Mouse (Mus musculus): Measurements from ENCODE around the gene Mcf2l.

Gene Mcf2l

DNA sequence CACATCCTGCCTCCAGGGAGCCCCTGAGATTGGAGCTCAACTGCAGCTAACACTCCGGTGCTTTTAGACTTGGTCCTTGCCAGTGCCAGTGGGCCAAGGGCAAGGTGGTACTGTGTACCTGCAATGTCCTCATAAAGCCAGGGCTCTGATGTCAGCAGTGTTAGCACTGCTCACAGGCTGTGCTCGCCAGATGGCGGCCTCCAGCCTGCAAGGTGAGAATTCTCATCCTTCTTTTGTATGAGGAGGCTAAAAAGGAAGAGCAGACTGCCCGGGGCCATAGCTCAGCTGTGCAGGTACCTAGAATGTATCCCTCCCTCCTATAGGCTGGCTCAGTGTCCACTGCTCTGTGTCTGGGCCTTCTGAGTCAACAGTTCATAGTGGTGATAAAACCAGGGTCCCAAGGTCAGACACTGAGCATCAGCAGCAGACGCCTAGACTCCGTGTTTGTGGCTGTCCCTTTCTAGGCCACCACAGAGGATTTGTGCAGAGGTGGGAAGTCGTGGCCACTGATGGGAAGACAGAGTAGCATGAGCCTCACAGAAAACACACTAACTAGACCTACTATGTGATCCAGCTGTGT is 77.5 kb downstream of the Mcf2l start:
- no peak for DNase-seq (ENCODE audit: low spot score in 2 of 2)

DNA sequence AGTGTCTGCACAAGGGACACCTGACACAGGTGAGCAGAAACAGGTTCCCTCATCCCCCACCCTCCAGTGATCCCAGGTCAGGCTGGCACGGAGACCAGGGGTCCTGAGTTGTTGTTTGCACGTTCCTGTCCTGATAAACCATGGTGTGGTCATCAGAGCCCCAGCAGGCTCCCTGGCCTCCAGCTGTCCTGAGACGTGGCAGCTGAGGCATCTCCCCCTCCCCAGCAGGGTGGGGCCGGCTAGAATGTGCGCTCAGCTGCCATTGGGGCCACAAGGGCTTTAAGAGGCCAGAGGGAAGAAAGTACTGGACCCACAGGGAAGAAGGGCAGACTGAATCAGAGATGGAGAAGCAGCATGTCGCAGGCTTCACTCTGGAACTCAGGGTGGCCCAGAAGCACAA is 79.1 kb downstream of the Mcf2l start:
- no peak for DNase-seq (ENCODE audit: low spot score in 2 of 2)

DNA sequence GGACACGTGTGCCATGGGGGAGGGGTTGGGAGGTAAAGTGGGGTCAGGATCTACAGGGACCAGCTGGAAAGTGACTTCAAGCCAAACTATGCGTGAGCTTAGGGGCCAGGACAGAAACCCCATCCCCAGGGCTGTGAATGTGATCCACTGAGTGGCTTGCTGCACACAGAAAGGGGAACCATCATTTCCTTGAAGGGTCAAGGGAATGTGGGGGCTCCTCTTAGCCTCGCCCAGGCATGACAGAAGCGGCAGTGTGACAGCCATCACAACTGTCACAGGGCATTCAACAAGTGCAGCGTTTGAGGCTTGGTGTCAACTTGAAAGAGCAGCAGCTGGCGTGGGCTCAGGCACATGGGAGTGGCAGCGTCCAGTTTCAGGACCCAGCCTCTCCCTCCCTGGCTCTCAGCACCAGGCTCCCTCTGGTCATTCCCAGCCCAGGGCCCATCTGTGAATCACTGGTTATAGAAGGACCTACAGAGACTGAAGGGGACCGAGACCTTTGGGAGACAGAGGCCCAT is 81.8 kb downstream of the Mcf2l start:
- DNase-seq (ENCODE audit: low spot score in 2 of 2), result no peak

DNA sequence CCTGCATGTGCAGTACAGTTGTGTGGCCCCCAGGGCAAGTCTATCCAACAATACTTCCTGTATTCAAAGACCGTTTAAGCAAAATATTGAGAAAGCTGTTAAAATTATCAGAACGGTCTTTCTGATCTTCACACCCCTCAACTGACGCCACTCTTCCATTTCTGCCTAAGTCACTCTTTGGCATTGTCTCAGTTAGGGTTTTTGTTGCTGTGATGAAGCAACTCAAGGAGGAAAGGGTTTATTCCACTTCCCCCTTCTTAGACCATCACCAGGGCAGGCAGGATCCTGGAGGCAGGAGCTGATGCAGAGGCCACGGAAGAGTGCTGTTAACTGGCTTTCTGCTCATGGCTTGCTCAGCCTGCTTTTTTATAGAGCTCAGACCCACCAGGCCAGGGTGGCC is 82.3 kb downstream of the Mcf2l start:
- DNase-seq (ENCODE audit: low spot score in 2 of 2), result no peak

DNA sequence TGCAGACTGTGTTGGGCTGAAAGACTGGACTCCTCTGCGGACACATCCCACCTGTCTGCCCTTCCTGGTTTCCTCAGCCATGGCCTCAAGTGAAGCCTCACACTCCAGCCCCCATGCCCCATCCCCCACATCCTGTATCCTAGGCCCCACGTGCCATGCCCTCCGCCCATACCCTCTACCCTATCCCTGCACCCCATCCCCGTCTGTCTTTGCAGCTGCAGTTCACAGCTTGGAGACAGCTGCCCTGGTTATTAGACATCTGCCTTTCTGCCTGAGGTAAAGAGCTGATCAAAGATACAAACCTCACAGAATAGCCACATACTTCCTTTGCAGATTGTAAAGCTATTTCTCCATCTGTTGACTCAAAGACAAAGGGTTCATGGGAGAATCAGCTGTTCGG is 83.3 kb downstream of the Mcf2l start:
- no peak for DNase-seq (ENCODE audit: low spot score in 2 of 2)

DNA sequence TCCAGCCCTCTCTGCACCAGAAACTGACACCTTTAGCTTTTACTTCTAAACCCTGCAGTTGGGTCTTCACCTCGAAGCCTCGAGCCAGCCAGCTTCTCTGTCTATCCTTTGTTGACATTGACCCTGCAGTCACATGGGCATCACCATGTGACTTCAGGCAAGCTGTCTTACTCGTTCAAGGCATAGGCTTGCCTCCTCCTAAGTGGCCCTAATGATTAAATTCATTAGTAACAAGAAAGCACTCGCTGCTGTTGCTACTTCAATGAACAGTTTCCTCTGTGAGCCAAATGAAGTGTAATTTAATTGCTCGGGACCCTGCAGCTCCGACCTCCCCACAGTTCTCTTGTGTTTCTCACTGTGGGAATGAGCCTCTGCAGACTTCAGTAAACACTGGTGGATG is 83.8 kb downstream of the Mcf2l start:
- DNase-seq (ENCODE audit: low spot score in 2 of 2), result no peak

DNA sequence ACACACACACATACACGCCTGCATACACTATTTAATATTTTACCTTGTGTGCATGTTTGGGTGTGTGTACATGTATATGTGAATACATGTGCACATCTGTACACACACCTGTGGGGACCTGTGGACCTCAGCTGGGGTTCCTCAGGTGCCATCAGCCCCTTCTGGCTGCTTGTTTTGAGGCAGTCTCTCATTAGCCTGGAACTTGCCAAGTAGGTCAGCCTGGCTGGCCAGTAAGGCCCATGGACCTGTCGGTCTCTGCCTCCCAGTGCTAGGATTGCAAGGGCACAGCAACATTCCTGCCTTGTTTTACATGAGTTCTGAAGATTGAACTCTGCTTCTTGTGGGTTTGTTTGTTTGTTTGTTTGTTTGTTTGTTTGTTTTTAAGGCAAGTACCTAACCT is 87.0 kb downstream of the Mcf2l start:
- no peak for DNase-seq (ENCODE audit: low spot score in 2 of 2)

DNA sequence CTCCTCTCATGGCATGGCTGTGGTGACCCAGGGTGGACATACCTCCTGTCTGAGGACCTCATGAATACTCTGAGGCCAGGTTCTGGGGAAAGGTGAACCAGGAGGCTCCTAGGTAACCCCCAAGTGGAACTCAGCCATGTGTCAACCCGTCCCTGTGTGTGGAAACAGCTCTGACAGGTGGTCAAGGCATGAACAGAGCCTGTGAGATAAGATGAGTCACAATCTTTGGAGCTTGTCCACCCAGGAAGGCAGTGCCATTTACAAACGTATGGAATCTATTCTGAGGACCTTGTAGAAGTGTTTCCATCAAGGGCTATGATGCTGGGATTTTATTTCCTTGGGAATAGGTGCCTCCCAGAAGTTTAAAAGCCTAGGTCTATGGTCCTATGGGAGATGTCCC is 87.6 kb downstream of the Mcf2l start:
- DNase-seq (ENCODE audit: low spot score in 2 of 2), result no peak

DNA sequence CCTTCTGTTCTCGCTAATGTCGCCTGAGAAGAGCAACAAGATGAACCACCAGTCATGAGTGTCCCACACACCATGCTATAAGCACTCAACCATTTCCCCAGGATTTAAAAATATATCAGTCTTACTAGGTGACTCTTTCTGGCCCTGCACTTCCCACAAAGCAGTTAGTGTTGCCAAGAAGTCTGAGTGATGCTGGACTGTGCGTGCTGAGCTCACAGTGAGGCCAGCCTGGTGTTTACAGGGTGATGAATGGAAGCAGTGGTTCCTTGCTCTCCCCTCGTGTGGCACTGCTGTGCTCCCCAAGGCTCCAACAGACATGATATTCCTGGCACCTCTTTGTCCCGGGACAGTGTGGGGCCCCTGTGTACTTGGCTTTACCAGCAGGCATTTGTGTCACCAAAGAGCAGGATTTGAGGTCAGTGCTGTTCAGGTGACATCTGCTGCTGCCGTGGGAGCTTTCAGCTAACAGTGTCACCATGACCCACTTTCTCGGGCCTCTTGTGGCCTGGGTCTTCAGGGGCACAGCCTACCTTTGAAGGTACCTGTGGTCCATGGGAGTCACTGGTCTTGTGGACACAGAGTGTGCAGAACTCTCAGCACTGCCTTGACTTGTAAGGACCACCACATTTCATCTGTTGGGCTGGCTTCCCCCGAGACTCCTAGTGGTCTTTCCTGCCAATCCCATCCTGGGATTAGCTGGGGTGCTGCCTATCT is 88.4 kb downstream of the Mcf2l start:
- DNase-seq (ENCODE audit: low spot score in 2 of 2), result no peak

DNA sequence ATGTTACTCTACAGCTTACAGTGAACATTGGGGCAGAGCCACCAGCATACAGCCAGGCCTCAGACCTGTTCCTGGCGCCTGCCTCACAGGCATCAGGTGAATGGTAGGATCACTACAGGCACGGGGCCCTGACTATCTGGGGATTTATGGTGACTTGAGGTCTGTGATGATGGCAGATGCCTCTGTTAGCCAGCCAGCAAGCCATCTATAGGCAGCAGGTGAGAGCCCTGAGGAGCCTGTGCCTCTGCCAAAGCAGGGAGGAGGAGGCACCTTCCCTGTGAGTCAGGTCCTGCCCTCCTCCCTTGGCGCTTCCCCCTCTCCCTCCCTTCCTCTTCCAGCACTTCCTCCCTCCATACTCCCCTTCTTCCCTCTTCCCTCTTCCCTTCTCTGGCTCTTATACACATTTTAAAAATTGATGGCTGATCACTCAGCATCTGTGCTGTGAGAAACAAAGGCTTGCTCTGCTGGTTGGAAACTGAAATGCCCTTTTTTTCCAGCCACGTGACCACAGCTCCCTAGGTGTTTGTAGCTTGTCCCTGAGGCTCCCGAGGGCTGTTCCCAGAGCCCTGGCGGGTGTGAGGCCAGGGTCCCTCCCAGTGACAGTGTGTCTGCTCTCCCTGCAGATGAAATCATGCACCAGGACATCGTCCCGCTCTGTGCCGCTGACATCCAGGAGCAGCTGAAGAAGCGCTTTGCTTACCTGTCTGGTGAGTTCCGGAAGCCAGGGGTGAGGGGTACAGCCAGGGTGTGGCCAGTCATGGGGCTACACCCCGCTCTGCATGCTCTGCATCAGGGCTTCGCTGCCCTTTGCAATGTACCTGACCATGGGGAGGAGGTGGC is 89.2 kb downstream of the Mcf2l start:
- no peak for DNase-seq (ENCODE audit: low spot score in 2 of 2)

DNA sequence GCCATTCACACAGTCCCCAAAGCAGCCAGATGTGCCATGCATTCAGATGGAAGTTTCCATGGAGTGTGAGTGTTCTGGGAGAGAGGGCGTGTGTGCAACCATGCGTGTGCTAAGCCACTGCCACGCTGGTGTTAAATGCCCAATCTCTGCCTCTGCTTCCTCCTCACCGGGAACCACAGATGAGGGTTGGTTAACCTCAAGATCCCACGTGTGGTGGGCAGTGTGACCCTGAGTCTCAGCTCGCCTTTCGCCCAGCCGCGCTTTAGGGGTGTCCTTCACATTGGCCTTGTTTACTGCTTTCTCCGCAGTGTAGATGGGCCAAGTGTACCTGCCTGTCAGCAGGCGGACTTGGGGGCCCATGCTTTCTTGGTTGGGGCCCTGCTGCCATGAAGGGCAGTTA is 102.7 kb downstream of the Mcf2l start:
- DNase-seq (ENCODE audit: low spot score in 2 of 2), result no peak

DNA sequence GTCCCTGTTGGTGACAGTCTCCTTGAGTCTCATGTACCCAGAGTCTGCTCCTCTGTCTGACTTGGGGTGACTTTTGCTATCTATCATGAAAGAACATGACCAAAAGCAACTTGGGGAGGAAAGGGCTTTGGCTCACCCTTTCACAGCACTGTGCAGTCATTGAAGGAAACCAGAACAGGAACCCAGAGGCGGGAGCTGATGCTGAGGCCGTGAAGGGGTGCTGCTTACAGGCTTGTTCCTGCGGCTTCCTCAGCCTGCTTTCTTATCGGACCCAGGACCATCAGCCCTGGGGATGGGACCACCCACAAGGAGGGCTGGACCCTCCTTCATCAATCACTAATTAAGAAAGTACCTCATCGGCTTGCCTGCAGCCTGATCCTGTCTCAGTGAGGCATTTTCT is 103.1 kb downstream of the Mcf2l start:
- DNase-seq (ENCODE audit: low spot score in 2 of 2), result no peak

DNA sequence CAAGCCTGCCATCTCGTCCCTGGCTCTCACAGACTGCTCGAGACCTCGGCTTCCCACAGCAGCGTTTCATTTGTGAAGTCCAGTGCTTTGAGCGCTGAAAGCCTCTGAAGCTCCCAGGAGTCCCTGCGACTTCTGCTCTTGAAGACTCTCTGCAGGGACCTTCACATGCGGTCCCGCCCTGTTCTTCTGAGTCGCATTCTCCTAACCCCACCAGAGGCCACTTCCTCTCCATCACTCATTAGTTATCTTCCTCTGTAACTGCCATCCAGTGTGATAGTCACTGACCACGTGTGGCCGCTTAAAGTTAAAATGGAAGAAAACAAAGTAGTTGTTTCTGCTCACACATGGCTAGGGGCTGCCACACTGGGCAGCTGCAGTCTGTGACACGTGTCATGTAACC is 103.7 kb downstream of the Mcf2l start:
- DNase-seq (ENCODE audit: low spot score in 2 of 2), result no peak

DNA sequence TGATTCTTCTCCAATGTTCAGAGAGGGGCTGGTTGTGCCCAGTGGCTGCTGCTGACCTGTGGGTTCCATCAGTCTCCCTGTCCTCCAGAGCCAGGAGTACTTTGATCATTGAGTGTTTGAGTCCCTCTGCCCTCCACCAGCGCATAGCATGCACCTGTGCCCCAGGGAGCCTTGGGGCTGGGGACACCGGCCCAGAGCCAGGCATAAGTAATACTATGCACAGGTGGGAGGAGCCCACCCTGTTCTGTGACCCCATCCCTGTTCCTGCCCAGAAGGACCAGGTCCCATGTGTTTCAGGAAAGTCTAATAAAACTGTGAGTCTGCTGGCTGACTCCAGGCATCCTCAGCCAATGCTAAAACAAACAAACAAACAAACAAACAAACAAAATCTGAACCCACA is 104.7 kb downstream of the Mcf2l start:
- DNase-seq (ENCODE audit: low spot score in 2 of 2), result no peak

DNA sequence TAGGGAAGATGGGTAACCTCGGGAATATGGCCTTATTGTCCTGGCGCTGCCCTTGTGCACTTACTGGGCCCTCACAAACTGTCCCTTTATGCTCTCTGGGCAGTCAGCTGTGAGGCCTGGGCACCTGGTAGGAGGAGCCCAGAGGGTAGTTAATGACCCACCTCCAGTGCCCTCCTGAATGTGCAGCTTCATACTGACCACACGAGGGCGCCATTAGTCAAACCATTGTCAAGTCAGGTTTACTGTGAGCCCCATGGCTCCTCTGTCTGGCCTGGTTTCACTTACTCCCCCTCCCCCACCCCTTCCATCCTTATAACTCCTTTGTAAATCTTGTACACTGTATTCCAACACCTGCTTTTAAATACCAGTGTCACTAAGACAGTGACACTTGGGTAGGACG is 105.1 kb downstream of the Mcf2l start:
- DNase-seq (ENCODE audit: low spot score in 2 of 2), result no peak

DNA sequence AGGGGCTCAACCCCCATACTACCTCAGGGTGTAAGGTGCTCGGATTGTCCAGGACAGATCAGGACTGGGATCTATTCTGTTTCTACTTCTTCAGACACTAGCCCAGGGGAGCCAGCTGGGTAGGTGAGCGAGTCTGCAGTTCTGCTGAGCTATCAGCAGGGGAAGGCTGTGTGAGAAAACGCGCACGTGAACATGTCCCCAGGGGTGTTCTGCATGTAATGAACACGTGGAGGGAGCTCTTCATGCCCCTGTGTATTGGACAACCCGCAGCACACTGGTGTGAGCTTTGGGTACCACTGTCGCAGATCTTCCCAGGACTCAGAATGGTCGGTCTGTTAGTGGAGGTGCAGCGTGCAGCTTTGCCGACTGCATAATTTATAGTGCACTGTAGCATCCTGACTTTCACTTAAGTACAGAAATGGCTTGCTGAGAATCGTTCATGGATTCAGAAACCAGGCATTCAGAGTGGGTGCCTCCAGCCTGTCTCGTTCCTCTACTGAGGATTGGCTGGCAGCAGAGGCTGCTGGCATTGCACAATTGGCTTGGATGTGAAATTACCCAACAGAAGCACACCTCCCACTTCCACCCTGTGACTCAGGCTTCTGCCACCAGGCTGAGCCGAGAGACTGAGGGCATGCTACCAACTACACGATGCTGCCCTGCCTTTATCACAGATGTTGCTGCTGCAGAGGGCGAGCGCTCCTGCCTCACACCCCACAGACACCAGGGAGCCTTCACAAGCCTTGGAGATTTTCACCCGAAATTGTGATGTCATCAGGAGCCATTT is 110.3 kb downstream of the Mcf2l start:
- peak; percentile 67 to 80 for DNase-seq (ENCODE audit: low spot score in 2 of 2)

DNA sequence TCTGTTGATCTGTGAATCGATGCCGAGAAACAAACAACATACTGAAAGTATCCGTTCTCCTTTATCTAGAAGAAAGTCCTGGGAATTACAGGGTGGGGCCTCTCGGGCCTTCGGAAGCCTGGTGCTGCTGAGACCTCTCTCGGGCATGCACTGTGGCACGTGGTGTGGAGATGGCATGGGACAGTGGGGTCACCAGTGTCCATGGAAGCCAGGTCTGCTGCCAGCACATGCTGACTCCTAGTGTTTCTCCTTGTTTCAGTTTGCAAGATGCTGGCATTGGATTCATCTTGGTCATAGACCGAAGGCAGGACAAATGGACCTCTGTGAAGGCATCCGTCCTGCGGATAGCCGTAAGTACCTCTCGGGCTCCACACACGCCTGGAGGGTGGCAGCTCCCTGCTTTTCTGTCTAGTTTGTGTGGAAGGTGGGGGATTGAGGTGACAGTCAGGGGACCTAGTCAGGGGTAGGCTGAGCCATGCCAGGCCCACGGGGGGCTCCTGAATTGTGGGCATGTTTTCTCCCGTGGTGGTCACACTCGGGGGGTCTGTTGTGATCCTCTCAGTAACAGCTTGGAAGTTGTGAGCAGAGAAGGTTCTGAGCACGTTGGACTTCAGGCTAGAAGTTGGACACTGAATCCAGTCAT is 111.1 kb downstream of the Mcf2l start:
- no peak for DNase-seq (ENCODE audit: low spot score in 2 of 2)

DNA sequence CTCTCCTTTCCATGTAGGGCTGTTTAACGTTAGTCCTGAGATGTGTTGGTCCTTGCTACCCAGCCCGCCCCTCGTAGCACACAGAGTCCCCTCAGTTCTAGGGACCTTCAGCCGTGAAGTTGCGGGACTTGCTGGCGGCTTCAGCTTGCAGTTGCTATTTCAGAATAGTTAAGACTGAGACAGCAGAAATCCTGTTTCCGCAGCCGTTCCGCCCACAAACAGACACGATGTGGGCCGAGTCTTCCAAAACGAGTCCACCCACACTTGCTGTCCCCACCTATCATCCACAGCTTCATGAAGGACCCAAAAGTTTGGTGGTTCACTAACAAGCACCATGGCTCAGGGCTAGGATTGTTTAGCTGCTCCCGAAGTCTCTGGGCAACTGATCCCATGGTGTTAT is 111.7 kb downstream of the Mcf2l start:
- DNase-seq (ENCODE audit: low spot score in 2 of 2), result no peak

DNA sequence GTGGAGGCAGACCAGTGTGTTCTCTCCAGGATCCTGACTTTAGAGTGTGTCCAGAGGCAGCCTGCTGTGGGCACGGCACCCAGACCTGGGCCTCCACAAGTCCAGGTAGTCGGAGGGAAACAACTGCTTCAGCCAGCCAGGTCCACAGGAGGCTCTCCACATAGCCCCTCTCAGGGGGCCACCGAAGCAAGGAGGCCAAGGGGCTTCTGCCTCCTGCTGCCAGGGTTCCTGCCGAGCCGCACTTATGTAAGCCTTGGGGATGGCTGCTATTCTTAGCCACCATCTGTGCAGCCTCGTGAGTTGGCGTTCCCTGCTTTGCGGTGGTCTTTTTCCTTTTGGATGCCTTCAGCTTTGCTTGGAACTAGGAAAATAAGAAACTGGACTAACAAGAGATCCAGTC is 114.0 kb downstream of the Mcf2l start:
- peak in 1 of 2 experiments; percentile 55 for DNase-seq (ENCODE audit: low spot score in 2 of 2)

DNA sequence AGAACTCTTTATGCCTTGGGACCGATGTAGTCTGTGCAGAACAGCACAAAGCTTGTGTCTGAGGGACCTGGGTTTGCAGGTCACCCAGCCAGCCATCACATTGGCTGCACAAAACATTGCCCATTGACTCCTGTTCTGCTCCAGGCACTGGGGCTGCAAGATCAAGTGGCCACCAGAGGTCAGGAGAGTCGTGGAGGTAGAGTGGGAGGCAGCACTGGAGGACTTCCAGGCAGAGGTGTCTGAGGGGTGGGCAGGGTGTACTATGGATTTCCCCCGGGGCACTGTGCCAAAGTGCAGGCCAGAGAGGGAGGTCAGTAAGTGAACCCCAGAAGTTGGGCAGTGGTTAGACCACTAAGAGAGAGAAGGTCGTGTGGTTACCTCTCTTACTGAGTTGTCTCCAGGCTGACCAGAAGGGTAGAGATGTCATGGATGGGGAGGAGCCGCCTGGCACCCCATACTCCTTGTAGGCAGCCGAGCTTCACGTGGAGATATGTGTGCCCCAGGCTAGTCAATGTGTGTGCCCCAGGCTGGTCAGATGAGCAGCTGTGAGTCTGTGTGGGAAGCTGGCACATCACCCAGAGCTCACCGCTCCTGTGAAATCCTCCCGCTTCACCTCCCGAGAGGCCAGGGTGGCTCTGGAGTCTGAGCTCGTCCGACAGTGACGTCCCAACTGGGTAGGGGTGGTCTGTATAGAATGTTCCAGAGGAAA is 115.3 kb downstream of the Mcf2l start:
- no peak for DNase-seq (ENCODE audit: low spot score in 2 of 2)

DNA sequence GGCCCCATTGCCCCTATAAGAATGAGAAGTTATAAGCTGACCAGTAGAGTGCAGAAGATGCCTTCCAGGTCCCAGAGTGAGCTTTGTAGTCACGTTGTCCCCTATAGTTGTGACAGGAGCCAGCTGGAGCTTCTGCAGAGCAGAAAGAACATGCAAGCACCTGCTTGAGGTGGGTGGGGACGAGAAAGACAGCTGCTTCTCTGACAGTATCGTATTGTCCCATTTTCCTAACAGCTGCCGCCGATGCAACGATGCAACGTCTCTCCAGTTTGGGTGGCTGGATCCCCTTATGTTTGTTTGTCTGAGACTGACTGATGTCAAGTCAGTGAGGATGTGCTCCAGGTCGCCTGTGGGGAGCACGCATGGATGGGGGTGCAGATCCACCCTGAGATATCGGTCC is 117.8 kb downstream of the Mcf2l start:
- DNase-seq (ENCODE audit: low spot score in 2 of 2), result no peak
